10 mouse cellular contexts compared by ENCODE assay signal in the genomic region with DNA sequence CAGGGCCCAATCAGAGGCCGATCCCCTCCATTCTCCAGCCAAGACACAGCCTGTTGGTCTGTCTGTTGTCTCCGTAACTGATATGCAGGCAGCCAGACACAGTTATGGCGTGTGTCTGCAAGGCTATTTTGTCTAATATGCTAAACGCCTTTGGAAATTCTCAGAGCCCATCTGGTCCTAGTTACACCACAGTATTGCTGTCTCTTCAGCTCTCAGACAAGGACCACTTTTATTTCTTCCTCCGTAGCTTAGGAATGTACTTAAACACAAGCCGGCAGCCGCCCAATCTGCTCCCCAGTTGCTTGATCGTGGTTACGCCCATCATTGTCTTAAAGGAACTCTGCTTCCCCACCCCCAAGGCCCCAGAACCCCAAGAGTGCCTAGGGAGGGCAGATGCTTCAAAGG. TPM values are rescaled to one million over a fixed set of nuclear protein-coding genes. Genes with fewer than 3 reads are reported as not detected.
DNase-seq lines count a peak whose midpoint lies in the region; ATAC-seq lines count a peak whose summit lies in the region.
"Had no signal": no experiment of that assay in that cellular context is flagged by ENCODE, and none has a peak within 500 bp of the region (broad histone marks: within the 10 kb centered on the region; RNA-seq: fewer than 3 reads in every experiment).

No protein-coding gene starts in this region.

- peak overlapping the region; percentile 34; the same call in 1 of the 2 replicates for H3K27ac ChIP-seq in midbrain, embryonic 10.5 days (replicated peaks)
- no peak overlapping the region for H3K27ac ChIP-seq in midbrain, embryonic 14.5 days (replicated peaks; ENCODE audit: low read depth, low read length)
- H3K27ac ChIP-seq in forebrain, embryonic 16.5 days (ENCODE audit: low read length), result no peak overlapping the region
- peak overlapping the region; percentile 83 for H3K27ac ChIP-seq in limb, embryonic 12.5 days
- H3K27ac ChIP-seq in midbrain, embryonic 15.5 days, result no peak overlapping the region
- H3K27ac ChIP-seq: stomach, postnatal 0 days had no signal

- WGBS in midbrain, embryonic 10.5 days, result 69% methylated on average over 9 of the region's 9 CpGs
- 63% methylated on average over 9 of the region's 9 CpGs for WGBS in midbrain, embryonic 14.5 days
- 38% methylated on average over 9 of the region's 9 CpGs for WGBS in forebrain, embryonic 16.5 days
- WGBS in limb, embryonic 12.5 days, result 20% methylated on average over 9 of the region's 9 CpGs
- 64% methylated on average over 9 of the region's 9 CpGs for WGBS in midbrain, embryonic 15.5 days

- no peak overlapping the region for H3K4me2 ChIP-seq in midbrain, embryonic 14.5 days (ENCODE audit: low read length)
- H3K4me2 ChIP-seq in forebrain, embryonic 16.5 days (ENCODE audit: low read length), result no peak overlapping the region
- 0 out of 2 replicates have a peak overlapping the region, but pooled peaks have one; percentile 4 for H3K4me2 ChIP-seq in limb, embryonic 12.5 days
- H3K4me2 ChIP-seq in midbrain, embryonic 15.5 days, result no peak overlapping the region

- no peak for DNase-seq in frontal cortex, postnatal 25 days (ENCODE audit: low spot score in 2 of 2)
- DNase-seq in midbrain, embryonic 10.5 days (ENCODE audit: low spot score), result no peak
- no peak for DNase-seq in midbrain, embryonic 14.5 days
- DNase-seq in thymus, adult 18-20 months, result no peak
- DNase-seq: cerebellum, adult 8-10 months had no signal

- no peaks in the 10 kb centered on the region for H3K9me3 ChIP-seq in midbrain, embryonic 10.5 days (replicated peaks)
- H3K9me3 ChIP-seq in midbrain, embryonic 14.5 days (ENCODE audit: control insufficient read depth, low read length), result no peaks in the 10 kb centered on the region
- H3K9me3 ChIP-seq in forebrain, embryonic 16.5 days (ENCODE audit: control insufficient read depth, low read length), result no peaks in the 10 kb centered on the region
- H3K9me3 ChIP-seq in limb, embryonic 12.5 days, result no peaks in the 10 kb centered on the region
- no peaks in the 10 kb centered on the region for H3K9me3 ChIP-seq in midbrain, embryonic 15.5 days

- peaks cover 10% of the 10 kb centered on the region; the same call in 1 of the 2 replicates for H3K4me1 ChIP-seq in midbrain, embryonic 10.5 days
- H3K4me1 ChIP-seq in midbrain, embryonic 14.5 days (ENCODE audit: control insufficient read depth, insufficient read depth, low read length), result no peaks in the 10 kb centered on the region
- H3K4me1 ChIP-seq in forebrain, embryonic 16.5 days (replicated peaks; ENCODE audit: control insufficient read depth, insufficient read depth, low read length), result peaks cover 5% of the 10 kb centered on the region
- peaks cover 26% of the 10 kb centered on the region for H3K4me1 ChIP-seq in limb, embryonic 12.5 days (replicated peaks)
- H3K4me1 ChIP-seq in midbrain, embryonic 15.5 days, result no peaks in the 10 kb centered on the region

- no peaks in the 10 kb centered on the region for H3K27me3 ChIP-seq in midbrain, embryonic 10.5 days (ENCODE audit: low read depth, poor library complexity, severe bottlenecking)
- H3K27me3 ChIP-seq in midbrain, embryonic 14.5 days (ENCODE audit: control insufficient read depth, insufficient read depth, low read length), result no peaks in the 10 kb centered on the region
- H3K27me3 ChIP-seq in forebrain, embryonic 16.5 days (replicated peaks; ENCODE audit: control insufficient read depth, insufficient read depth, low read length), result no peaks in the 10 kb centered on the region
- no peaks in the 10 kb centered on the region for H3K27me3 ChIP-seq in limb, embryonic 12.5 days
- no peaks in the 10 kb centered on the region for H3K27me3 ChIP-seq in midbrain, embryonic 15.5 days (replicated peaks)

- peak; percentile 41; the same call in 1 of the 2 replicates for ATAC-seq in frontal cortex, adult (ENCODE audit: low TSS enrichment)
- no peak for ATAC-seq in midbrain, embryonic 14.5 days (ENCODE audit: low FRiP score, low TSS enrichment)
- peak; percentile 78 for ATAC-seq in forebrain, embryonic 16.5 days
- ATAC-seq in limb, embryonic 12.5 days (ENCODE audit: insufficient number of reproducible peaks, insufficient read depth, low FRiP score, low TSS enrichment, low read depth), result peak; percentile 38; the same call in 1 of the 2 replicates
- ATAC-seq in midbrain, embryonic 15.5 days (replicated peaks), result no peak

- no peak overlapping the region for H3K9ac ChIP-seq in midbrain, embryonic 14.5 days (replicated peaks; ENCODE audit: low read length)
- H3K9ac ChIP-seq in forebrain, embryonic 16.5 days (replicated peaks; ENCODE audit: low read depth, low read length), result no peak overlapping the region
- no peak overlapping the region for H3K9ac ChIP-seq in limb, embryonic 12.5 days (replicated peaks)
- no peak overlapping the region for H3K9ac ChIP-seq in midbrain, embryonic 15.5 days

- no peak overlapping the region for H3K4me3 ChIP-seq in midbrain, embryonic 10.5 days
- no peak overlapping the region for H3K4me3 ChIP-seq in midbrain, embryonic 14.5 days (replicated peaks; ENCODE audit: low read depth, low read length)
- H3K4me3 ChIP-seq in forebrain, embryonic 16.5 days (replicated peaks; ENCODE audit: low read length), result no peak overlapping the region
- no peak overlapping the region for H3K4me3 ChIP-seq in limb, embryonic 12.5 days (replicated peaks)
- no peak overlapping the region for H3K4me3 ChIP-seq in midbrain, embryonic 15.5 days

- H3K36me3 ChIP-seq in midbrain, embryonic 10.5 days, result no peaks in the 10 kb centered on the region
- H3K36me3 ChIP-seq in midbrain, embryonic 14.5 days (ENCODE audit: control insufficient read depth, insufficient read depth, low read length), result no peaks in the 10 kb centered on the region
- H3K36me3 ChIP-seq in forebrain, embryonic 16.5 days (ENCODE audit: control insufficient read depth, insufficient read depth), result no peaks in the 10 kb centered on the region
- no peaks in the 10 kb centered on the region for H3K36me3 ChIP-seq in limb, embryonic 12.5 days
- H3K36me3 ChIP-seq in midbrain, embryonic 15.5 days (replicated peaks), result no peaks in the 10 kb centered on the region

RNA-seq across cellular contexts. Expression of gene Hdac11, which starts 24.3 kb away (rescaled TPM):
- polyA plus RNA-seq in midbrain, embryonic 10.5 days (2016; fragmentation: Nextera tagmentation; extraction: Ambion mirVana), result 9.4 and 12.0 TPM in 2 replicates
- polyA plus RNA-seq in midbrain, embryonic 14.5 days (2014; fragmentation: Nextera tagmentation; extraction: Ambion mirVana), result 42.1 and 50.3 TPM in 2 replicates
- polyA plus RNA-seq in forebrain, embryonic 16.5 days (2015; fragmentation: Nextera tagmentation; extraction: Ambion mirVana), result 21.0 and 30.7 TPM in 2 replicates
- 16.4 and 16.9 TPM in 2 replicates for polyA plus RNA-seq in limb, embryonic 12.5 days (2016; fragmentation: Nextera tagmentation; extraction: Ambion mirVana)
- 46.5 and 49.4 TPM in 2 replicates for polyA plus RNA-seq in midbrain, embryonic 15.5 days (2015; fragmentation: Nextera tagmentation; extraction: Ambion mirVana)

RNA-seq across cellular contexts. Expression of gene Fbln2, which starts 31.5 kb away (rescaled TPM):
- polyA plus RNA-seq in midbrain, embryonic 10.5 days (2016; fragmentation: Nextera tagmentation; extraction: Ambion mirVana), result 24.2 and 31.5 TPM in 2 replicates
- polyA plus RNA-seq in midbrain, embryonic 14.5 days (2014; fragmentation: Nextera tagmentation; extraction: Ambion mirVana), result 4.8 and 12.0 TPM in 2 replicates
- polyA plus RNA-seq in forebrain, embryonic 16.5 days (2015; fragmentation: Nextera tagmentation; extraction: Ambion mirVana), result 17.6 and 20.3 TPM in 2 replicates
- polyA plus RNA-seq in limb, embryonic 12.5 days (2016; fragmentation: Nextera tagmentation; extraction: Ambion mirVana), result 126 and 129 TPM in 2 replicates
- 15.1 and 16.7 TPM in 2 replicates for polyA plus RNA-seq in midbrain, embryonic 15.5 days (2015; fragmentation: Nextera tagmentation; extraction: Ambion mirVana)

Comparison
In these comparisons a context has a peak if more than half of its experiments do, and no peak if none do; other contexts are left out.
1. H3K27ac ChIP-seq: peak in midbrain, embryonic 10.5 days (single experiment) and limb, embryonic 12.5 days (single experiment); none in midbrain, embryonic 14.5 days (single experiment), forebrain, embryonic 16.5 days (single experiment) and midbrain, embryonic 15.5 days (single experiment).
2. ATAC-seq: peak in frontal cortex, adult (single experiment), forebrain, embryonic 16.5 days (single experiment) and limb, embryonic 12.5 days (single experiment); none in midbrain, embryonic 14.5 days (single experiment) and midbrain, embryonic 15.5 days (single experiment).